ENCODE assay signal across 13 mouse cellular contexts in the genomic region with DNA sequence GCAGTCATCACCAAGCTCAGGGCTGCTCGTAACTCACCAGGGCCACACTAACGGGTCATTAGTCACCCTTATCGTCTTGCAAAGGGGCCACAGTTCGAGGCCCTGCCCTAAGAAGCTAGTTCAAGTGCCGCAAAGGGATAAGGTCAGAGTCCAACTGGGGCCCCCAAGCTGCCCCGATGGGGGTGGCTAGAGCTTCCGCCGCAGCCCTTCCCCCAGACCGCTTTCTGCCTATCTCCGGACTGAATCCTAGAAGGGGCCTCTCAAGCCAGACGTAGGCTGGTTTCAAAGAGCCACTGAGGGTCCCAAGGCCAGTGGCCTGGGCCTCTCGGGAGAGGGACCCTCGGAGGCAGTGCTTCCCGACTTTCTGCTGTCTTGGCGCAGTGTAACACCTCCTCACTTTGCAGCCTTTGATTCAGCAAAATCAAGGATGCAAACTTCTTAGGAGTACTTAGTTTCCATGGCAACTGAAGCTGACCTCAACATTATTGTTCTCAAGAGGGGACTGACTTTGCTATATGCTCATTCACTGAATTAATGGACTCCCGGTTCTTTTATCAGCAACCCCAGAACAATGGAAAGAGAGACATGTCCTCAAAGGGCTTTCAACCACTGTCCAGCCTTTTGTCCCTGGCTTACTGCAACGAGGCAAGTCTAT.
DNase-seq lines count a peak whose midpoint lies in the region; ATAC-seq and TF ChIP-seq lines count a peak whose summit lies in the region.
"Had no signal": no experiment of that assay in that cellular context is flagged by ENCODE, and none has a peak within 500 bp of the region (broad histone marks: within the 10 kb centered on the region; RNA-seq: fewer than 3 reads in every experiment).

No protein-coding gene starts in this region.

- no peak overlapping the region for H3K27ac ChIP-seq in lung, embryonic 14.5 days (ENCODE audit: low read depth)
- no peak overlapping the region for H3K27ac ChIP-seq in forebrain, postnatal 0 days (ENCODE audit: low read depth, low read length)
- H3K27ac ChIP-seq in stomach, embryonic 16.5 days (ENCODE audit: low read length): peak overlapping the region; percentile 17; the same call in 1 of the 2 replicates
- H3K27ac ChIP-seq: embryonic facial prominence, embryonic 13.5 days had no signal

- no peaks in the 10 kb centered on the region for H3K36me3 ChIP-seq in lung, embryonic 14.5 days (ENCODE audit: insufficient read depth)
- no peaks in the 10 kb centered on the region for H3K36me3 ChIP-seq in forebrain, postnatal 0 days (ENCODE audit: insufficient read depth)
- no peaks in the 10 kb centered on the region for H3K36me3 ChIP-seq in stomach, embryonic 16.5 days (ENCODE audit: control insufficient read depth, insufficient read depth, low read length)
- H3K36me3 ChIP-seq: embryonic facial prominence, embryonic 13.5 days had no signal

- no peak; the same call in 1 of the 2 replicates for ATAC-seq in lung, embryonic 14.5 days (ENCODE audit: insufficient read depth)
- no peak for ATAC-seq in forebrain, postnatal 0 days
- peak; percentile 82 for ATAC-seq in stomach, embryonic 16.5 days (ENCODE audit: insufficient read depth, low FRiP score)

- TF ChIP-seq CTCF in lung, embryonic 14.5 days (IDR thresholded peaks at IDR 0.05; ENCODE audit: low read depth): no peak
- no peak for TF ChIP-seq CTCF in forebrain, postnatal 0 days (IDR thresholded peaks at IDR 0.05; ENCODE audit: low read depth)

- peaks cover 16% of the 10 kb centered on the region for H3K4me1 ChIP-seq in lung, embryonic 14.5 days (ENCODE audit: insufficient read depth)
- peaks cover 8% of the 10 kb centered on the region; the same call in 1 of the 2 replicates for H3K4me1 ChIP-seq in forebrain, postnatal 0 days (ENCODE audit: insufficient read depth)
- H3K4me1 ChIP-seq in stomach, embryonic 16.5 days (ENCODE audit: control insufficient read depth, insufficient read depth, low read length): peaks cover 14% of the 10 kb centered on the region

- H3K27me3 ChIP-seq in lung, embryonic 14.5 days (ENCODE audit: insufficient read depth, low read length): peaks cover 21% of the 10 kb centered on the region; the same call in 1 of the 2 replicates
- peaks cover 5% of the 10 kb centered on the region; the same call in 1 of the 2 replicates for H3K27me3 ChIP-seq in forebrain, postnatal 0 days (ENCODE audit: insufficient read depth, low read length)
- peaks cover 5% of the 10 kb centered on the region; the same call in 1 of the 2 replicates for H3K27me3 ChIP-seq in stomach, embryonic 16.5 days (ENCODE audit: control insufficient read depth, insufficient read depth, low read length)
- H3K27me3 ChIP-seq: CH12.LX had no signal

- DNase-seq in lung, embryonic 14.5 days: peak; percentile 63
- DNase-seq in lung, postnatal 10 days: no peak
- peak; percentile 50 for DNase-seq in forebrain, postnatal 0 days
- DNase-seq in mesoderm, embryonic 11.5 days (ENCODE audit: low read depth, low spot score): peak; percentile 83
- DNase-seq in adrenal gland, postnatal 36 days: no peak
- no peak for DNase-seq in Muller cell, postnatal 12 days (ENCODE audit: inconsistent ontology term)
- DNase-seq in kidney, postnatal 10 days: no peak
- DNase-seq: adrenal gland, postnatal 25 days; heart, adult 18-20 months; thymus, adult 2 months had no signal

- no peak overlapping the region for H3K4me3 ChIP-seq in lung, embryonic 14.5 days (ENCODE audit: low read depth, low read length)
- no peak overlapping the region for H3K4me3 ChIP-seq in forebrain, postnatal 0 days (ENCODE audit: low read depth, low read length)
- no peak overlapping the region for H3K4me3 ChIP-seq in stomach, embryonic 16.5 days (replicated peaks; ENCODE audit: low read length)
- H3K4me3 ChIP-seq: embryonic facial prominence, embryonic 13.5 days had no signal

- H3K9ac ChIP-seq in lung, embryonic 14.5 days: no peak overlapping the region
- no peak overlapping the region for H3K9ac ChIP-seq in forebrain, postnatal 0 days
- H3K9ac ChIP-seq in stomach, embryonic 16.5 days (ENCODE audit: low read length): no peak overlapping the region; the same call in 1 of the 2 replicates
- H3K9ac ChIP-seq: embryonic facial prominence, embryonic 13.5 days had no signal

- H3K9me3 ChIP-seq in lung, embryonic 14.5 days (ENCODE audit: low read depth, low read length): no peaks in the 10 kb centered on the region
- H3K9me3 ChIP-seq in forebrain, postnatal 0 days (ENCODE audit: low read length): no peaks in the 10 kb centered on the region
- no peaks in the 10 kb centered on the region for H3K9me3 ChIP-seq in stomach, embryonic 16.5 days (replicated peaks; ENCODE audit: control insufficient read depth, low read length)
- H3K9me3 ChIP-seq: embryonic facial prominence, embryonic 13.5 days had no signal

- no peak overlapping the region for H3K4me2 ChIP-seq in lung, embryonic 14.5 days
- H3K4me2 ChIP-seq in forebrain, postnatal 0 days (ENCODE audit: low read depth): no peak overlapping the region; the same call in 1 of the 2 replicates
- H3K4me2 ChIP-seq in stomach, embryonic 16.5 days (ENCODE audit: low read depth, low read length): peak overlapping the region; percentile 9; the same call in 1 of the 2 replicates
- H3K4me2 ChIP-seq: embryonic facial prominence, embryonic 13.5 days had no signal

- WGBS in lung, embryonic 14.5 days: 13% methylated on average over 17 of the region's 17 CpGs
- 19% methylated on average over 17 of the region's 17 CpGs for WGBS in forebrain, postnatal 0 days
- WGBS in stomach, embryonic 16.5 days: 24% methylated on average over 17 of the region's 17 CpGs

Comparison
In these comparisons a context has a peak if more than half of its experiments do, and no peak if none do; other contexts are left out.
1. DNase-seq: peak in lung, embryonic 14.5 days (single experiment), forebrain, postnatal 0 days (single experiment) and mesoderm, embryonic 11.5 days (single experiment); none in lung, postnatal 10 days (single experiment), adrenal gland, postnatal 36 days (0 of 2), Muller cell, postnatal 12 days (single experiment) and kidney, postnatal 10 days (single experiment).